Mouse (Mus musculus) kidney, embryonic 15.5 days (tissue): Measurements from ENCODE around the gene Gatm. TPM values are rescaled to one million over a fixed set of nuclear protein-coding genes. Genes with fewer than 3 reads are reported as not detected.

Experiments
- ATAC-seq: fragments of 200-750 bp; cut with Nextera tagmentation; replicated peaks from 2 replicates; pipeline ENCODE4 v1.8.0; 2017; ENCODE audit warnings: moderate TSS enrichment; ENCODE audit not compliant: low FRiP score
- H3K27ac ChIP-seq: fragments of 300-500 bp; sonication (generic); 2 replicates; pipeline ENCODE4 v1.5.1; 2015; ENCODE audit warnings: mild to moderate bottlenecking, inconsistent platforms
- H3K27me3 ChIP-seq: fragments of 300-500 bp; sonication (generic); 2 replicates; pipeline ENCODE4 v1.6.1; 2015; ENCODE audit warnings: inconsistent platforms
- H3K36me3 ChIP-seq: fragments of 300-500 bp; sonication (generic); 2 replicates; pipeline ENCODE4 v1.6.1; 2015; ENCODE audit warnings: inconsistent platforms
- H3K4me1 ChIP-seq: fragments of 300-500 bp; sonication (generic); 2 replicates; pipeline ENCODE4 v1.6.1; 2015; ENCODE audit warnings: inconsistent platforms
- H3K4me2 ChIP-seq: fragments of 300-500 bp; sonication (generic); 2 replicates; pipeline ENCODE4 v1.6.1; 2015; ENCODE audit warnings: moderate library complexity, mild to moderate bottlenecking, inconsistent platforms
- H3K4me3 ChIP-seq: fragments of 300-500 bp; sonication (generic); replicated peaks from 2 replicates; pipeline ENCODE4 v1.5.1; 2015; ENCODE audit warnings: mild to moderate bottlenecking, inconsistent platforms
- H3K9ac ChIP-seq: fragments of 300-500 bp; sonication (generic); 2 replicates; pipeline ENCODE4 v1.6.1; 2015; ENCODE audit warnings: mild to moderate bottlenecking, inconsistent platforms
- H3K9me3 ChIP-seq: fragments of 300-500 bp; sonication (generic); replicated peaks from 2 replicates; pipeline ENCODE4 v1.6.1; 2016; ENCODE audit warnings: inconsistent platforms
- WGBS: fragments of 180-500 bp; shearing (Covaris S2); methylation state at CpG from one replicate; pipeline ENCODE4 v1.1.7; 2015; ENCODE audit warnings: mixed read lengths; 5-methylcytosine and 5-hydroxymethylcytosine counted together
- polyA plus RNA-seq: library from polyadenylated mRNA; unstranded; fragments of >200 nt; fragmentation: Nextera tagmentation; extraction: Ambion mirVana; gene quantifications from 2 replicates; pipeline ENCODE4 v1.2.1, GENCODE M21; 2015

The Gatm gene
- polyA plus RNA-seq, 1 experiment from 2014 or later, result 44.2 TPM

DNA sequence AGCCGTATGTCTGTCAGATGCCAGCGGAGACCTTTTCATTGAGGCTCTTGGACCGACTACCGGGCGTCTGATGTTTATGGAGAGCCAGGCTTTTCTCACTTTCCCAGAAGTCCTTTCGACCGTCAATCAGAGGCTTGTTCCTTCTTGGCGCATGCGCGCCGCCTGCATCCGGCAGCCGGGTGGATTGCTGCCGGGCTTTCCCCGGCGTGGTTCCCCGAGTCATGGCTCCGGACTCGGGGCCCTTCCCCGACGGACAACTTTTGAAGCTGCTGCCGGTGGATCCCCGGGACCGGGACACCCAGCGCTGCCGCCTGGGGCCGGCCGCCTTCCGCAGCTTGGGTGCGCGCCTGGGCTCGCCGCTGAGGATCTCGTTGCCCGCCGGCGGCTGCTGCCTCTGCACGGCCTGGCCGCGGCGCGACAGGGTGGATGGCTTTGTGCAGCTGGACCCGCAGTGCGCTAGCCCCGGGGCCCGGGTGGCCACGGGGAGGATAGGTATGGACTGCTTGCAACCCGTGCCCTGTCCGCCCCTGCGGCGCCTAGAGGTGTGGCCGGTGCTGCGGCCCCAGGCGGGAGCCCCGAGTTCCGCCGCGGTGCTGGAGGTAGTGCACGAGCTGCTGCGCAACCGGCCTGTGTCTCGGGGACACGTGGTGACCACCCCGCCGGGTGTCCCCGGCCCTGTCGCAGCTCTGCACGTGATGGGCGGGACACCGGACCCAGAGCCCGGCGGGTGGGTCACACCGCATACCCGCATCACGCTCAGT is 19.5 kb upstream of the Gatm start:
- H3K4me1 ChIP-seq, result peaks cover 19% of the 10 kb centered on the region
- H3K27me3 ChIP-seq, result 0 out of 2 replicates have a peak, but pooled peaks cover 9% of the 10 kb centered on the region
- H3K9me3 ChIP-seq, result no peaks in the 10 kb centered on the region
- peak; percentile 88 for ATAC-seq
- H3K27ac ChIP-seq, result peak overlapping the region; percentile 89
- H3K9ac ChIP-seq, result peak overlapping the region; percentile 89
- peak overlapping the region; percentile 95 for H3K4me2 ChIP-seq
- H3K4me3 ChIP-seq, result peak overlapping the region; percentile 98
- WGBS, result under 1% methylated on average over 75 of the region's 75 CpGs
- peaks cover 22% of the 10 kb centered on the region for H3K36me3 ChIP-seq

DNA sequence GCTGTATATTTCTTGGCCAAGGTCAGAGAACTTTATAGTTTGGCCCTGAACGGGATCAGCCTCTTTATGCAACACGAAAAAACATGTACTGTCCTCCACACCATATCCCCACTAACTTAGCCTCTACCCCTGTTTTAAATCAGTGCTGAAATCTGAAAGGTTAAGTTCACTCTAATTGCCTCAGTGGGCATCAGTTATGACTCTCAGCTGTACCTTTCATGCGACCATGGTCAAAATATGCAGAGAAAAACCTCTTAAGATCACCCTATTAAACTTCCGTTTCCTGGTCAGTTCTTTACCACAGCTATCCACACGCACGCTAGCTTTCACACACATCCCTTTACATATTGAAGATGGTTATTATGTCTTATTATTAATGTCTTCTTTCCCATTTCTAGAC is 18.8 kb upstream of the Gatm start:
- Histone ChIP-seq H3K36me3 (peaks cover 22% of the 10 kb centered on the region), H3K27me3 (0 out of 2 replicates have a peak, but pooled peaks cover 9% of the 10 kb centered on the region), H3K9ac (peak overlapping the region; percentile 89; the same call in 1 of the 2 replicates), H3K4me2 (peak overlapping the region; percentile 95), H3K9me3 (no peaks in the 10 kb centered on the region), H3K4me3 (peak overlapping the region; percentile 98), H3K27ac (no peak overlapping the region), H3K4me1 (peaks cover 19% of the 10 kb centered on the region)
- 64% methylated on average over 6 of the region's 6 CpGs for WGBS
- ATAC-seq, result no peak

DNA sequence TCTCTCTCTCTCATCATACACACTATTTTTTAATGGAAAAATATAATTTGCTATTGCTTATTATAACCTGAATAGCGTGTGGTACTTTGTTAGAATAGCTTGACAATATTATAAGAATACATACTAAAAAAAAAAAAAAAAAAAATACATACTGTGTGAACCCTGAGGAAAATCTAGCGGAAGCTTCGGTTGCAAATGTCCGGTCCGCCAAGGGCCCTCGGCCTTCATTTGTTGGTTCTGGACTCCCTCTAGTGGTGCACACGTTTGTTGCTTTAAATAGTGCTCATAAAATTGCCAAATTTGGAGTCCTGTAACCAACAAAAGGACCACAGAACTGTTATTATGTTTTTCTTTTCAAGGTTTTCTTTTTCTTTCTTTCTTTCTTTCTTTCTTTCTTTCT is 17.9 kb upstream of the Gatm start:
- Histone ChIP-seq H3K9ac (no peak overlapping the region), H3K27me3 (0 out of 2 replicates have a peak, but pooled peaks cover 9% of the 10 kb centered on the region), H3K27ac (no peak overlapping the region), H3K9me3 (no peaks in the 10 kb centered on the region), H3K4me3 (no peak overlapping the region), H3K4me1 (peaks cover 19% of the 10 kb centered on the region), H3K36me3 (peaks cover 18% of the 10 kb centered on the region), H3K4me2 (no peak overlapping the region)
- no peak for ATAC-seq
- WGBS, result 2% methylated on average over 7 of the region's 7 CpGs

DNA sequence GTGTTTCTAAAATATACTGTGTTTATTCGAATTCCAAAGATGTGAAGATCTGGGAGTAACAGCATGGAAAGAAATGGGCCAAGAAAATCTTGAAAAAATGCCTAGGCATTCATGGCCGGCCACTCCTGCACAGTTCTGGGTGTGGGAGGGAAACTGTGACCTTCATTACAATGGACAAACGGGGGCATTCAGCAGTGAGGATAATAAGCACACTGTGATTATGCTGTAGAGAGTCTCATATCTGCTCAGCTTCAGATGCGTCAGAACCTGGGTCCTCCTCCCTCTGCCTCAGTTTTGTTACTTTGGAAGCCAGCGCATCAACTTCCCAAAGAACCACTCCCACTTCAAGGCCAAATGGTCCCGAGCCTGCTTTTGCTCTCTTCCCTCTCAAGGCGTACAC is 14.8 kb upstream of the Gatm start:
- H3K4me1 ChIP-seq, result peaks cover 7% of the 10 kb centered on the region; the same call in 1 of the 2 replicates
- no peak overlapping the region for H3K9ac ChIP-seq
- 0 out of 2 replicates have a peak, but pooled peaks cover 9% of the 10 kb centered on the region for H3K27me3 ChIP-seq
- no peak for ATAC-seq
- H3K4me2 ChIP-seq, result no peak overlapping the region
- H3K36me3 ChIP-seq, result no peaks in the 10 kb centered on the region
- no peak overlapping the region for H3K4me3 ChIP-seq
- H3K9me3 ChIP-seq, result no peaks in the 10 kb centered on the region
- WGBS, result 32% methylated on average over 7 of the region's 7 CpGs
- no peak overlapping the region for H3K27ac ChIP-seq

DNA sequence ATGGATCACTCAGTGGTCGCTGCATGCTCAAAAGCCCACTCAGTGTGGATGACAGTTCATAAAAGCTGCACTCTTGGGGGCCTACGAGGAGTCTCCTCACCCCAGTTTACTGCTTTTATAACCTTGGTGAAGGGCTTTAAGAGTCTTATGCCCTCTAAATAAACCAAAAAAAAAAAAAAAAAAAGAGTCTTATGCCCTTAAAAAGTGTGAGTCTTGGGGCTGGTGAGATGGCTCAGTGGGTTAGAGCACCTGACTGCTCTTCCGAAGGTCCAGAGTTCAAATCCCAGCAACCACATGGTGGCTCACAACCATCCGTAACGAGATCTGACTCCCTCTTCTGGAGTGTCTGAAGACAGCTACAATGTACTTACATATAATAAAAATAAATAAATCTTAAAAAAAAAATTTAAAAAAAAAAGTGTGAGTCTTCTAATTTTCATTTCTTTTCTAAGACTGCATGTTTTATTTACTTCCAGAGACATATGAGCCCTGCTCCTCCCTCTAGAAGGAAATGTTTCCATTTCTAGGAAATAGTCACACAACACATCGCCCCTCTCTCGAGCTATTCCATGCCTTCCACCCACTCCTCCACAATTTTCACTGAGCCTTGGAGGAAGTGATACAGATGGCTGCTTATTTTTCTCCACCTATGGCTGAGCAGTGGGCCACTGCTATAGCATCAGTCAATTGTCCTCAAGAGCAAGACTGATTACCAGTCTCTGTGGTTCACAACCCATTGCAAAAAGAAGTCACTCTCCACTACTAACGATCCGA is 10.4 kb upstream of the Gatm start:
- Histone ChIP-seq H3K27ac (no peak overlapping the region), H3K36me3 (no peaks in the 10 kb centered on the region), H3K4me1 (no peaks in the 10 kb centered on the region), H3K4me2 (no peak overlapping the region), H3K27me3 (0 out of 2 replicates have a peak, but pooled peaks cover 4% of the 10 kb centered on the region), H3K4me3 (no peak overlapping the region), H3K9me3 (no peaks in the 10 kb centered on the region), H3K9ac (no peak overlapping the region)
- WGBS, result 67% methylated on average over 9 of the region's 9 CpGs
- no peak for ATAC-seq

DNA sequence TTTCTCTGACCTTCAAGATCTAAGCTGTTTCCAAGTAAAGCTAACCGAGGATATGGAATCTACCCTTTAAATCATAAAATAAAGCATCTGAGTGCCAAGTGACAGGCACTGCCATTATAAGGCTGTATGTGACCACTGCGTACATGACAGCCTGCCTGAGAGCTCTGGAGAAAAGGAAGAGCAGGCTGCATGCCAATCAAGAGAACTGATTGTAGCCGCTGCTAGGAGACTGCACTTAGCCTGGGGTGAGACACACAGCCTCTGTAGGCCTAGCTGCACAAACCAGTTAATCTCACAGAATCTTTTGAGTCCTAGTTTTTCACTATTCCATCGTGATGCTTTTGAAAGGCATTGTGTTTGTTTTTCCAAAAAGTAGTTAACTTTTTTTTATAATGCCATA is 7.6 kb upstream of the Gatm start:
- H3K4me1 ChIP-seq, result no peaks in the 10 kb centered on the region
- 70% methylated on average over 4 of the region's 4 CpGs for WGBS
- no peaks in the 10 kb centered on the region for H3K9me3 ChIP-seq
- ATAC-seq, result no peak
- no peaks in the 10 kb centered on the region for H3K36me3 ChIP-seq
- H3K4me2 ChIP-seq, result no peak overlapping the region
- H3K27me3 ChIP-seq, result no peaks in the 10 kb centered on the region
- no peak overlapping the region for H3K9ac ChIP-seq
- no peak overlapping the region for H3K27ac ChIP-seq
- H3K4me3 ChIP-seq, result no peak overlapping the region

DNA sequence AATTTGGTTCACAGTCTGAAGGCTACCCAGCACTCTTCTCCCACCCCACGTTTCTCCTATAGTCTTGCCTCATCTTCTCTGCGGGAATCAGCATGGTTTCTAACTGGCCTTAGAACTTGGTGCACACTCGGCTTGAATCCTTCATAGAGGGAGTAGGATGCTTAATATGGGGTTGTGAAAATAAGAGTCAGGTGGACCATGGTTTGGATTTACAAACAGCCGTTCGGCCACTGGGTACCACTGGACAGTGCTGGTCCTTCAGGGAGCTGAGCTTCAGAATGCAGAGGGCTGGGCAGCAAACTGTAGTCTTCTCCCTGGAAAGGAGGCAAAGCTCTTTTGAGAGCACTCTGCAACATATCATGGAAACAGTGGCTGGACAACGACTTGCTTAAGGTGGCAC is 6.7 kb upstream of the Gatm start:
- Histone ChIP-seq H3K36me3 (no peaks in the 10 kb centered on the region), H3K27ac (no peak overlapping the region), H3K27me3 (no peaks in the 10 kb centered on the region), H3K4me2 (no peak overlapping the region), H3K4me1 (no peaks in the 10 kb centered on the region), H3K9ac (no peak overlapping the region), H3K4me3 (no peak overlapping the region), H3K9me3 (no peaks in the 10 kb centered on the region)
- 84% methylated on average over 6 of the region's 6 CpGs for WGBS
- ATAC-seq, result no peak

DNA sequence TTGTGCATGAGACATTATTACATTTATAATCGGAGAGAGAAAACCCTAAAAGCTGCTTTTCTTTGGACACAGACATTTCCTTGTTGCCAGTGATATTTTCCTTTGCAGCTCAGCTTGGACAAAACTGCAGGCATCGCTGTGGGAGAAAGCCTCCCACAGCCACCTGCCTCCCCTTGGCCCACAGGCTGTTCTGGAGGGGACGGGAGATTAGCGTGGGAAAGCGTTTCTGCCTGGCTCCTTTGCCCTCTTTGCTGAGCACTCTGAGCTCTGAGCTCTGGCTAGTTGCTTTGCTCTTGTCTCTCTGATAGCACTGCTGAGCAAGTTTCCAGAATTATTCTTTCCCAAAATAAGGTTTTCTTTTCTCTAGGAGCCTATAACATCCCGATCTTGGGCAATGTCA is 5.1 kb upstream of the Gatm start:
- WGBS, result 74% methylated on average over 6 of the region's 6 CpGs
- Histone ChIP-seq H3K4me3 (no peak overlapping the region), H3K27me3 (peaks cover 8% of the 10 kb centered on the region; the same call in 1 of the 2 replicates), H3K4me1 (peaks cover 2% of the 10 kb centered on the region), H3K36me3 (no peaks in the 10 kb centered on the region), H3K9ac (no peak overlapping the region), H3K4me2 (no peak overlapping the region), H3K9me3 (no peaks in the 10 kb centered on the region), H3K27ac (no peak overlapping the region)
- no peak for ATAC-seq

DNA sequence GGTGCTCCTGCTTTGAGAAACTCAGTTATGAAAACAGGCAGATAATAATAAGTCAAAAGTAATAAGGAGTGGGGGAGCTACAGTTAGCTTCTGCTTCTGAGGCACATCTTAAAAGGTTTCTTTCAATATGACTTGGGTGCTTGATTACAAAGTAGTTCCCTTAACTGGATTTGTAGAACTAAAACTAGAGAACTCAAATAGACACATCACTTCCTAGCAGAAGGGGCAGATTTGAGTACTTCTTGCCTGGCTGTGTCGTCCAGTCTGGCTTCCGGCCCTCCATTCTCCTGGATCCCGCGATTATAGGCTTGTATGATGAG is 511 bp upstream of the Gatm start:
- peaks cover 20% of the 10 kb centered on the region for H3K27me3 ChIP-seq
- peak overlapping the region; percentile 59; the same call in 1 of the 2 replicates for H3K4me3 ChIP-seq
- H3K27ac ChIP-seq, result no peak overlapping the region
- no peaks in the 10 kb centered on the region for H3K9me3 ChIP-seq
- no peak for ATAC-seq
- peaks cover 9% of the 10 kb centered on the region for H3K4me1 ChIP-seq
- H3K36me3 ChIP-seq, result no peaks in the 10 kb centered on the region
- H3K4me2 ChIP-seq, result peak overlapping the region; percentile 93
- WGBS, result 85% methylated on average over 4 of the region's 4 CpGs
- H3K9ac ChIP-seq, result peak overlapping the region; percentile 39; the same call in 1 of the 2 replicates

DNA sequence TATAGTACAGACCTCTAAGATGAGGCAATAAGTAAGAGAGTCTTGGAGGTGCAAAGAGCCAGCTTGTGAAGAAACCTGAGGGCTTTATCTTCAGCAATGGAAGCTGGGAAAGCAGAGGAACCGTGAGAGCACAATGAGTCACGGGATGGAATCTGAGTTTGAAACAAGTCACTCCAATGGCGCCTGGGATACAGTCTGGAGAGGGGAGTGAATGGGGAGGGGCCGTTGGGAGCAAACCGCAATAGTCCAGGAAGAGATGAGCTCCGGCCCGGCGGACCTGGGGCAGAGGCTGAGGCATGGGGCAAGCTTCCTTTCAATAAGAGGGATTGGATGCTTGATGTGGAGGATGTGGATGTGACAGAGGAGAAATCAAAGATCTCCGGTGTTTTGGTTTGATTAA is 2.3 kb downstream of the Gatm start:
- Histone ChIP-seq H3K9ac (no peak overlapping the region), H3K4me2 (no peak overlapping the region), H3K9me3 (no peaks in the 10 kb centered on the region), H3K27ac (no peak overlapping the region), H3K36me3 (no peaks in the 10 kb centered on the region), H3K4me3 (no peak overlapping the region), H3K27me3 (peaks cover 20% of the 10 kb centered on the region), H3K4me1 (peaks cover 9% of the 10 kb centered on the region)
- 83% methylated on average over 9 of the region's 9 CpGs for WGBS
- ATAC-seq, result no peak

DNA sequence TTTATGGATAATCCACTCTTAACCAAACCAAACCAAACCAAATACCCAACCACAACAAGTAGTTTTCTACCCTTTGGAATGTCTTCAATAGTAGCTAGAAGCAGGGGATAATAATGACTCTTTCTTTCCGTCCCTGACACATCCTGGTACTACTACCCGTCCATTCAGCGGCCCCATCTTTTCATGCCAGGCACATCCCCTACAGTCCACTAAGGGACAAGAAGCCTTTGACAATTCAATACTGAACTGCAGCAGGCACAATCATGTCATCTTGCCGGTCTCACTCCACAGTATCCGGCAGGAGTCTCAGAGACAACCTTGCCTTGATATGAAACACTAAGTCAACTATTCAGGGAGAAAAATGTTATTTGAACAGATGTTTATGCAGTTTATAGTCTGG is 5.3 kb downstream of the Gatm start:
- no peak overlapping the region for H3K27ac ChIP-seq
- ATAC-seq, result no peak
- no peak overlapping the region for H3K4me3 ChIP-seq

DNA sequence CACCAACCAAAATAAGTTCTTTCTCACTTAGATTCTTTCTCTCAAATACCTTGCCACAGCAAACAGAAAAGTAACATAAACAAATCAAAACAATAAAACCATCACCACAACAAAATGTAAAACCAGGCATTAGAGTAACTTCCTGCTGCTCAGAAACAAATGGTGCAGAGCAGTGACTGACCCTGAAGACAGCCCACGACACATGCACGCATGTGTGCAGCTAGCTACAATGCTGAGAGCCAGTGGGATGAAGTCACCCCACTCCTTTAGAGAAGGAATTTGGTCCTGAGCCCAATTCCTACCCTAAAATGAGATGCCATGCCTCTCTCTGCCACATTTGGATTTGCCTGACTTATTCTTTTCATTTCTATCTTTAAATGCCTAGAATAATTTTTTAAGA is 9.7 kb downstream of the Gatm start:
- no peak overlapping the region for H3K4me3 ChIP-seq
- no peak overlapping the region for H3K9ac ChIP-seq
- no peak overlapping the region for H3K4me2 ChIP-seq
- ATAC-seq, result no peak
- 58% methylated on average over 2 of the region's 2 CpGs for WGBS
- no peaks in the 10 kb centered on the region for H3K9me3 ChIP-seq
- H3K4me1 ChIP-seq, result no peaks in the 10 kb centered on the region
- no peaks in the 10 kb centered on the region for H3K36me3 ChIP-seq
- no peaks in the 10 kb centered on the region for H3K27me3 ChIP-seq
- H3K27ac ChIP-seq, result no peak overlapping the region

More for the DNA sequence above, 5.3 kb downstream of the Gatm start:
- H3K27me3 ChIP-seq, result peaks cover 9% of the 10 kb centered on the region
- no peaks in the 10 kb centered on the region for H3K36me3 ChIP-seq
- H3K4me2 ChIP-seq, result no peak overlapping the region
- 86% methylated on average over 5 of the region's 5 CpGs for WGBS
- peaks cover 3% of the 10 kb centered on the region; the same call in 1 of the 2 replicates for H3K4me1 ChIP-seq
- H3K9ac ChIP-seq, result no peak overlapping the region
- no peaks in the 10 kb centered on the region for H3K9me3 ChIP-seq
